Mouse (Mus musculus) brain, embryonic 18.5 days (tissue): Measurements from ENCODE around the gene Zbtb16.

Experiments
- DNase-seq: peaks from one replicate; pipeline ENCODE4 v3.0.0-alpha.2; 2012; ENCODE audit warnings: low read depth, low spot score

Zbtb16 gene

GRCm38 (mm10) chr9:48768965-48769364 is 67.1 kb downstream of the Zbtb16 start:
- no peak for DNase-seq

- no peak for DNase-seq
Measured at GRCm38 (mm10) chr9:48767666-48768432, 68.2 kb downstream of the Zbtb16 start.

- DNase-seq: no peak
Measured at GRCm38 (mm10) chr9:48765927-48766326, 70.1 kb downstream of the Zbtb16 start.

- DNase-seq: no peak
Measured at GRCm38 (mm10) chr9:48764311-48764710, 71.7 kb downstream of the Zbtb16 start.

GRCm38 (mm10) chr9:48761732-48762637 is 74.0 kb downstream of the Zbtb16 start:
- DNase-seq: no peak

GRCm38 (mm10) chr9:48761175-48761556 is 74.9 kb downstream of the Zbtb16 start:
- DNase-seq: no peak

- no peak for DNase-seq
Measured at GRCm38 (mm10) chr9:48760449-48761174, 75.4 kb downstream of the Zbtb16 start.

- no peak for DNase-seq
Measured at GRCm38 (mm10) chr9:48759098-48759497, 76.9 kb downstream of the Zbtb16 start.

- no peak for DNase-seq
Measured at GRCm38 (mm10) chr9:48757650-48758580, 78.1 kb downstream of the Zbtb16 start.

- no peak for DNase-seq
Measured at GRCm38 (mm10) chr9:48756261-48756812, 79.7 kb downstream of the Zbtb16 start.

- no peak for DNase-seq
Measured at GRCm38 (mm10) chr9:48755438-48756070, 80.5 kb downstream of the Zbtb16 start.

GRCm38 (mm10) chr9:48754418-48754817 is 81.6 kb downstream of the Zbtb16 start:
- no peak for DNase-seq

- no peak for DNase-seq
Measured at GRCm38 (mm10) chr9:48753881-48754280, 82.1 kb downstream of the Zbtb16 start.

GRCm38 (mm10) chr9:48751900-48752299 is 84.1 kb downstream of the Zbtb16 start:
- no peak for DNase-seq

GRCm38 (mm10) chr9:48749666-48750065 is 86.4 kb downstream of the Zbtb16 start:
- DNase-seq: no peak

- DNase-seq: no peak
Measured at GRCm38 (mm10) chr9:48749168-48749567, 86.9 kb downstream of the Zbtb16 start.

GRCm38 (mm10) chr9:48748761-48749160 is 87.3 kb downstream of the Zbtb16 start:
- no peak for DNase-seq

- DNase-seq: no peak
Measured at GRCm38 (mm10) chr9:48748216-48748615, 87.8 kb downstream of the Zbtb16 start.

GRCm38 (mm10) chr9:48746506-48746905 is 89.5 kb downstream of the Zbtb16 start:
- no peak for DNase-seq
